ENCODE assay signal across 11 mouse cellular contexts in the genomic region with DNA sequence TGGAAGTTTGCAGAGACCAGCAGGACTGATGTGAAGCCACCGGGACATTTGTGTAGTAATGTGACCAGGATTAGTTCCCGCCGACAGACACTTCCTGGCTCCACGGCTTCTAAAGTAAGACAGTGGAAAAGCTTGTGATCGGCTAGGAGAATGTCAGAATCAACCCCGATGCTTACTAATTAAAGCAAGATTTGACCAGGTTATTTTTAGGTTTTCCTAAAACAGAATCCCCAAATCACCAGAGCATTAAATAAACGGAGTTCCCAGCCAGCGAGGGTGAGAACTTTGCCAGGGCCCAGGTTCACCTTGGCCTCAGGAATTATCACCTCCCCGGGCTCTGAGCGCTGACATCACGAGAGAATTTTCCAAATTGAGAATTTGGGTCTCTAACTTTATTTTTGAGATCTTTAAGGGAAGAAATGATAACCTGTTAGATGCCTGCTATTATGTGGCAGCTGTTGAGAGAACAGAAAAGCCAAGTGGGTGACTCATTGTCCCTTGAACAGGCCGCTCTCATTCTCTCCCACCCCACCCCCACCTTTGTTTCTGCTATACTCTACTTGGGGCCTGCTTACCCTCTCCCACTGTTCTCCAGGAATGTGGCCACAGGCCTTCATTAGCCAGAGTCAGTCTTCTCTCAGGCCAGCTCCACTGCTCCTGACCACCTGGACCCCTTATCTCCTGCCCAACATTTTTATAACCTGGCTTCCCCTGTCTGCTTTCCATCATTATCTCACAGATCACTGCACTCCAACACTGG. TPM values are rescaled to one million over a fixed set of nuclear protein-coding genes. Genes with fewer than 3 reads are reported as not detected.
A peak's percentile ranks its signal among the peaks of the same experiment; 100 is the strongest.
DNase-seq lines count a peak whose midpoint lies in the region; ATAC-seq and TF ChIP-seq lines count a peak whose summit lies in the region.
"Had no signal": no experiment of that assay in that cellular context is flagged by ENCODE, and none has a peak within 500 bp of the region (broad histone marks: within the 10 kb centered on the region; RNA-seq: fewer than 3 reads in every experiment).

No protein-coding gene starts in this region.

- no peaks in the 10 kb centered on the region for H3K36me3 ChIP-seq in forebrain, embryonic 11.5 days (ENCODE audit: control insufficient read depth, insufficient read depth, low read length)
- H3K36me3 ChIP-seq in forebrain, postnatal 0 days (ENCODE audit: insufficient read depth) = no peaks in the 10 kb centered on the region
- H3K36me3 ChIP-seq in embryonic facial prominence, embryonic 10.5 days (replicated peaks) = no peaks in the 10 kb centered on the region
- H3K36me3 ChIP-seq: liver, embryonic 15.5 days had no signal

- intact Hi-C loops in heart, postnatal 10 days (cut with DNase I) = loop anchor here (5.0 kb wide), 1 partner anchor 295 kb away; no protein-coding TSS in a partner anchor

- H3K4me1 ChIP-seq in forebrain, embryonic 11.5 days (replicated peaks; ENCODE audit: control insufficient read depth, insufficient read depth, low read length) = peaks cover 29% of the 10 kb centered on the region
- H3K4me1 ChIP-seq in forebrain, postnatal 0 days (ENCODE audit: insufficient read depth) = peaks cover 14% of the 10 kb centered on the region; the same call in 1 of the 2 replicates
- H3K4me1 ChIP-seq in embryonic facial prominence, embryonic 10.5 days = peaks cover 54% of the 10 kb centered on the region
- H3K4me1 ChIP-seq: liver, embryonic 15.5 days had no signal

- H3K4me2 ChIP-seq in forebrain, embryonic 11.5 days (ENCODE audit: low read depth, low read length, severe bottlenecking) = peak overlapping the region; percentile 21; the same call in 1 of the 2 replicates
- no peak overlapping the region for H3K4me2 ChIP-seq in forebrain, postnatal 0 days (ENCODE audit: low read depth)
- H3K4me2 ChIP-seq: liver, embryonic 15.5 days had no signal

- no peak for TF ChIP-seq CTCF in forebrain, postnatal 0 days (IDR thresholded peaks at IDR 0.05; ENCODE audit: low read depth)

- no peak overlapping the region for H3K4me3 ChIP-seq in forebrain, embryonic 11.5 days (ENCODE audit: low read depth, low read length)
- no peak overlapping the region for H3K4me3 ChIP-seq in forebrain, postnatal 0 days (ENCODE audit: low read depth, low read length)
- H3K4me3 ChIP-seq in embryonic facial prominence, embryonic 10.5 days = no peak overlapping the region
- H3K4me3 ChIP-seq: erythroblast, embryonic 14.5 days; liver, embryonic 15.5 days had no signal

- 20% methylated on average over 12 of the region's 12 CpGs for WGBS in forebrain, embryonic 11.5 days
- WGBS in forebrain, postnatal 0 days = 34% methylated on average over 12 of the region's 12 CpGs
- 20% methylated on average over 12 of the region's 12 CpGs for WGBS in embryonic facial prominence, embryonic 10.5 days

- no peaks in the 10 kb centered on the region for H3K9me3 ChIP-seq in forebrain, embryonic 11.5 days (ENCODE audit: control insufficient read depth, low read length)
- no peaks in the 10 kb centered on the region for H3K9me3 ChIP-seq in forebrain, postnatal 0 days (ENCODE audit: low read length)
- H3K9me3 ChIP-seq in embryonic facial prominence, embryonic 10.5 days = 0 out of 2 replicates have a peak, but pooled peaks cover 4% of the 10 kb centered on the region
- H3K9me3 ChIP-seq: liver, embryonic 15.5 days had no signal

- no peak overlapping the region for H3K9ac ChIP-seq in forebrain, embryonic 11.5 days (ENCODE audit: low read length)
- no peak overlapping the region for H3K9ac ChIP-seq in forebrain, postnatal 0 days
- H3K9ac ChIP-seq: liver, embryonic 15.5 days had no signal

- no peaks in the 10 kb centered on the region for H3K27me3 ChIP-seq in forebrain, embryonic 11.5 days (ENCODE audit: control insufficient read depth, insufficient read depth, low read length)
- H3K27me3 ChIP-seq in forebrain, postnatal 0 days (ENCODE audit: insufficient read depth, low read length) = no peaks in the 10 kb centered on the region
- H3K27me3 ChIP-seq in embryonic facial prominence, embryonic 10.5 days (replicated peaks; ENCODE audit: low read depth, poor library complexity, severe bottlenecking) = peaks cover 36% of the 10 kb centered on the region

- peak; percentile 50 for DNase-seq in forebrain, embryonic 11.5 days (ENCODE audit: low spot score)
- no peak for DNase-seq in forebrain, postnatal 0 days
- DNase-seq in 3T3-L1 (ENCODE audit: low read depth, low spot score) = peak; percentile 51
- DNase-seq in embryonic facial prominence, embryonic 10.5 days (ENCODE audit: low spot score) = peak; percentile 32
- peak; percentile 54 to 58 for DNase-seq in heart, postnatal 10 days
- DNase-seq in left cerebral cortex, adult 18-20 months (ENCODE audit: low spot score in 2 of 2) = no peak
- DNase-seq in cerebellum, postnatal 25 days = no peak
- DNase-seq in thymus, postnatal 4 days = no peak

- no peak overlapping the region for H3K27ac ChIP-seq in forebrain, embryonic 11.5 days (ENCODE audit: low read depth, low read length)
- H3K27ac ChIP-seq in forebrain, postnatal 0 days (ENCODE audit: low read depth, low read length) = no peak overlapping the region
- peak overlapping the region; percentile 59 for H3K27ac ChIP-seq in embryonic facial prominence, embryonic 10.5 days (replicated peaks)
- H3K27ac ChIP-seq: kidney, postnatal 0 days; liver, embryonic 15.5 days had no signal

- ATAC-seq in forebrain, embryonic 11.5 days (replicated peaks; ENCODE audit: low FRiP score) = 0 out of 2 replicates have a peak, but pooled peaks have one; percentile 22
- ATAC-seq in forebrain, postnatal 0 days = no peak

RNA-seq across cellular contexts. Expression of a gene that starts 30.7 kb away (rescaled TPM):
- 80.5 and 87.8 TPM in 2 replicates for polyA plus RNA-seq in forebrain, embryonic 11.5 days (2014; fragmentation: Nextera tagmentation; extraction: Ambion mirVana)
- total RNA-seq in forebrain, postnatal 0 days (2014; rRNA removed) = 98.9 and 114 TPM in 2 replicates
- 143 and 152 TPM in 2 replicates for polyA plus RNA-seq in forebrain, postnatal 0 days (2015; fragmentation: Nextera tagmentation; extraction: Ambion mirVana)
- 77.6 and 79.5 TPM in 2 replicates for polyA plus RNA-seq in embryonic facial prominence, embryonic 10.5 days (2016; fragmentation: Nextera tagmentation; extraction: Ambion mirVana)
- 10 to 100 TPM; 63.4 to 64.7 TPM for total RNA-seq in heart, postnatal 10 days (2021)
- 100 to 1,000 TPM; 106 to 108 TPM for total RNA-seq in left cerebral cortex, adult 18-20 months (2021)

Comparison
In these comparisons a context has a peak if more than half of its experiments do, and no peak if none do; other contexts are left out.
1. DNase-seq: peak in forebrain, embryonic 11.5 days (single experiment), 3T3-L1 (single experiment), embryonic facial prominence, embryonic 10.5 days (single experiment) and heart, postnatal 10 days (2 of 2); none in forebrain, postnatal 0 days (single experiment), left cerebral cortex, adult 18-20 months (0 of 2), cerebellum, postnatal 25 days (0 of 2) and thymus, postnatal 4 days (single experiment).